Mouse (Mus musculus) urinary bladder, adult 2 months (tissue): Measurements from ENCODE around the gene Thbs3. TPM values are rescaled to one million over a fixed set of nuclear protein-coding genes. Genes with fewer than 3 reads are reported as not detected.

Source experiments
- DNase-seq: peaks from one replicate; pipeline ENCODE4 v3.0.0; 2022; ENCODE audit warnings: low spot score
- polyA plus RNA-seq: library from polyadenylated mRNA; depleted of rRNA; stranded (reverse); fragments of >200 nt; gene quantifications from 2 replicates; pipeline ENCODE4 v1.2.3, GENCODE M21; 2012; rRNA removed

Thbs3 gene
- 59.3 and 69.8 TPM in 2 replicates for polyA plus RNA-seq

- peak; percentile 22 for DNase-seq
Measured at GRCm38 (mm10) chr3:89214681-89215411, at the start of gene Thbs3. Gene Thbs3, plus strand, starts transcription at chr3:89215180.

- DNase-seq: no peak
Measured at GRCm38 (mm10) chr3:89165268-89165870, 49.6 kb upstream of the Thbs3 start.

- DNase-seq: no peak
Measured at GRCm38 (mm10) chr3:89166945-89167344, 48.0 kb upstream of the Thbs3 start.

- DNase-seq: no peak
Measured at GRCm38 (mm10) chr3:89174844-89175243, 40.1 kb upstream of the Thbs3 start.

- DNase-seq: no peak
Measured at GRCm38 (mm10) chr3:89175544-89175943, 39.4 kb upstream of the Thbs3 start.

- no peak for DNase-seq
Measured at GRCm38 (mm10) chr3:89176421-89176820, 38.6 kb upstream of the Thbs3 start.

- peak; percentile 66 for DNase-seq
Measured at GRCm38 (mm10) chr3:89177242-89178106, 37.5 kb upstream of the Thbs3 start, which contains the start of gene Scamp3. Gene Scamp3, plus strand, starts transcription at chr3:89177473.

GRCm38 (mm10) chr3:89178107-89178385 is 36.9 kb upstream of the Thbs3 start:
- DNase-seq: no peak

- no peak for DNase-seq
Measured at GRCm38 (mm10) chr3:89179056-89179455, 35.9 kb upstream of the Thbs3 start.

GRCm38 (mm10) chr3:89181749-89182500 is 33.1 kb upstream of the Thbs3 start:
- DNase-seq: peak; percentile 20

GRCm38 (mm10) chr3:89182531-89183057 is 32.4 kb upstream of the Thbs3 start:
- DNase-seq: no peak

- DNase-seq: peak; percentile 56
Measured at GRCm38 (mm10) chr3:89183058-89183958, 31.7 kb upstream of the Thbs3 start, which contains the start of gene Fam189b. Gene Fam189b, plus strand, starts transcription at chr3:89183143.

- peak; percentile 19 for DNase-seq
Measured at GRCm38 (mm10) chr3:89183959-89184315, 31.0 kb upstream of the Thbs3 start.

GRCm38 (mm10) chr3:89187197-89187596 is 27.8 kb upstream of the Thbs3 start:
- peak; percentile 20 for DNase-seq

- DNase-seq: no peak
Measured at GRCm38 (mm10) chr3:89187690-89188477, 27.1 kb upstream of the Thbs3 start.

- DNase-seq: peak; percentile 19
Measured at GRCm38 (mm10) chr3:89188478-89188875, 26.5 kb upstream of the Thbs3 start.

- peak; percentile 10 for DNase-seq
Measured at GRCm38 (mm10) chr3:89190436-89190835, 24.5 kb upstream of the Thbs3 start.

- DNase-seq: no peak
Measured at GRCm38 (mm10) chr3:89193351-89193750, 21.6 kb upstream of the Thbs3 start.

- peak; percentile 13 for DNase-seq
Measured at GRCm38 (mm10) chr3:89193853-89194252, 21.1 kb upstream of the Thbs3 start.
